In the genomic region with DNA sequence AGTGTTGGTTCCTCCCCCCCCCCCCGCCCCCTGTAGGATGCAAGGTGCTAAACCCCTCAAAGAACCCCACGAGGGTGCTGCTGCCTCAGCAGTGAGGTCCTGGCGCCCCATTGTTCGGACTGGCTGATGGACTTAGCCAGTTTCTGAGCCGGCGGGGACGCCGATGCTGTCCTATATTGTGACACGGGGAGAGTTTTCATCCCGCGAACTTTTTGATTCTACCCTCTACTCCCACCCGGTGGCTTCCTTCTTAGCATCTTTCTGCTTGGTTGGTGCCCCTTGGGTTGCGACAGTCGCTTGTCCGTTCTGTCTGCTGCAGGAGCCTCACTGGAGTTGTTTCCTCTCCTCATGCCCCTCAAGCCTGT, we compare ENCODE assay signal across 8 mouse cellular contexts. TPM values are rescaled to one million over a fixed set of nuclear protein-coding genes. Genes with fewer than 3 reads are reported as not detected.
DNase-seq lines count a peak whose midpoint lies in the region; ATAC-seq and TF ChIP-seq lines count a peak whose summit lies in the region.

No protein-coding gene starts in this region.

- no peak for TF ChIP-seq EP300 in heart, postnatal 0 days (IDR thresholded peaks at IDR 0.05; ENCODE audit: low read depth)

- peak; percentile 58 for ATAC-seq in neural tube, embryonic 11.5 days (ENCODE audit: insufficient read depth, low FRiP score, low TSS enrichment)
- ATAC-seq in heart, postnatal 0 days (ENCODE audit: insufficient read depth, low read depth) = peak; percentile 31

- peaks cover 5% of the 10 kb centered on the region; the same call in 1 of the 2 replicates for H3K4me1 ChIP-seq in neural tube, embryonic 11.5 days (ENCODE audit: control insufficient read depth, insufficient read depth, low read length)
- no peaks in the 10 kb centered on the region; the same call in 1 of the 2 replicates for H3K4me1 ChIP-seq in heart, postnatal 0 days (ENCODE audit: control insufficient read depth, insufficient read depth)
- no peaks in the 10 kb centered on the region for H3K4me1 ChIP-seq in small intestine, adult 2 months (ENCODE audit: control insufficient read depth, insufficient read depth, insufficient read length, low read length)

- peak overlapping the region; percentile 94 for H3K9ac ChIP-seq in neural tube, embryonic 11.5 days (ENCODE audit: low read length)
- H3K9ac ChIP-seq in heart, postnatal 0 days (replicated peaks; ENCODE audit: low read depth, low read length) = peak overlapping the region; percentile 67

- WGBS in neural tube, embryonic 11.5 days = 0% methylated on average over 15 of the region's 15 CpGs
- WGBS in heart, postnatal 0 days = 0% methylated on average over 15 of the region's 15 CpGs
- 1% methylated on average over 15 of the region's 15 CpGs for WGBS in small intestine, adult 2 months

- no peak for DNase-seq in neural tube, embryonic 11.5 days (ENCODE audit: low spot score)
- DNase-seq in neural tube, embryonic 10.5 days (ENCODE audit: extremely low spot score, low spot score) = no peak
- DNase-seq in embryo, embryonic 10 days (ENCODE audit: low spot score) = peak; percentile 69
- DNase-seq in heart, postnatal 0 days (ENCODE audit: low spot score) = peak; percentile 28
- DNase-seq in layer of hippocampus, adult 9-11 months = peak; percentile 51
- peak; percentile 5 for DNase-seq in lung, postnatal 25 days (ENCODE audit: low spot score)
- no peak for DNase-seq in urinary bladder, postnatal 10 days (ENCODE audit: low spot score)

- TF ChIP-seq POLR2A in small intestine, adult 2 months (IDR thresholded peaks at IDR 0.05; ENCODE audit: low read depth, low read length) = no peak

- peak overlapping the region; percentile 98 for H3K27ac ChIP-seq in neural tube, embryonic 11.5 days (ENCODE audit: low read depth, low read length)
- H3K27ac ChIP-seq in heart, postnatal 0 days (ENCODE audit: low read depth) = no peak overlapping the region
- peak overlapping the region; percentile 37; the same call in 1 of the 2 replicates for H3K27ac ChIP-seq in small intestine, adult 2 months (ENCODE audit: insufficient read depth, low read depth, low read length)

- peak overlapping the region; percentile 94 for H3K4me3 ChIP-seq in neural tube, embryonic 11.5 days (ENCODE audit: low read depth, low read length)
- H3K4me3 ChIP-seq in heart, postnatal 0 days (ENCODE audit: low read depth, low read length) = peak overlapping the region; percentile 95
- H3K4me3 ChIP-seq in small intestine, adult 2 months (ENCODE audit: low read depth, low read length) = peak overlapping the region; percentile 72

- no peaks in the 10 kb centered on the region for H3K9me3 ChIP-seq in neural tube, embryonic 11.5 days (ENCODE audit: control insufficient read depth, low read length)
- H3K9me3 ChIP-seq in heart, postnatal 0 days (replicated peaks; ENCODE audit: control insufficient read depth, low read length) = no peaks in the 10 kb centered on the region

- TF ChIP-seq CTCF in heart, postnatal 0 days (IDR thresholded peaks at IDR 0.05; ENCODE audit: low read depth) = no peak
- TF ChIP-seq CTCF in small intestine, adult 2 months (IDR thresholded peaks at IDR 0.05; ENCODE audit: extremely low read depth, insufficient read length, insufficient replicate concordance, low read depth, low read length) = no peak

- no peaks in the 10 kb centered on the region for H3K27me3 ChIP-seq in neural tube, embryonic 11.5 days (ENCODE audit: control insufficient read depth, insufficient read depth, low read length)
- H3K27me3 ChIP-seq in heart, postnatal 0 days (ENCODE audit: control insufficient read depth, insufficient read depth, low read length) = peaks cover 15% of the 10 kb centered on the region; the same call in 1 of the 2 replicates
- H3K27me3 ChIP-seq in small intestine, adult 2 months (ENCODE audit: control insufficient read depth, insufficient read depth, low read length) = no peaks in the 10 kb centered on the region

- peak overlapping the region; percentile 78 for H3K4me2 ChIP-seq in neural tube, embryonic 11.5 days (ENCODE audit: low read depth)
- H3K4me2 ChIP-seq in heart, postnatal 0 days (ENCODE audit: low read depth, low read length) = peak overlapping the region; percentile 99

- H3K36me3 ChIP-seq in neural tube, embryonic 11.5 days (ENCODE audit: control insufficient read depth, insufficient read depth, low read length) = no peaks in the 10 kb centered on the region
- no peaks in the 10 kb centered on the region for H3K36me3 ChIP-seq in heart, postnatal 0 days (replicated peaks; ENCODE audit: control insufficient read depth, insufficient read depth, low read length)
- no peaks in the 10 kb centered on the region for H3K36me3 ChIP-seq in small intestine, adult 2 months (ENCODE audit: control insufficient read depth, insufficient read depth, low read length)

RNA-seq across cellular contexts. Expression of gene Zswim5, which starts 0.6 kb away (rescaled TPM):
- 11.1 and 13.6 TPM in 2 replicates for polyA plus RNA-seq in neural tube, embryonic 11.5 days (2014; fragmentation: Nextera tagmentation; extraction: Ambion mirVana)
- 1.4 and 1.5 TPM in 2 replicates for total RNA-seq in heart, postnatal 0 days (2014; rRNA removed; ENCODE audit: low replicate concordance)
- 0.34 TPM in 2 replicates for polyA plus RNA-seq in heart, postnatal 0 days (2015; fragmentation: Nextera tagmentation; extraction: Ambion mirVana)
- polyA plus RNA-seq in small intestine, adult 2 months (2012; rRNA removed) = 8.1 and 14.7 TPM in 2 replicates

RNA-seq across cellular contexts. Expression of gene Hpdl, which starts 55.1 kb away (rescaled TPM):
- 1.2 and 1.3 TPM in 2 replicates for polyA plus RNA-seq in neural tube, embryonic 11.5 days (2014; fragmentation: Nextera tagmentation; extraction: Ambion mirVana)
- total RNA-seq in heart, postnatal 0 days (2014; rRNA removed; ENCODE audit: low replicate concordance) = 2.2 and 3.4 TPM in 2 replicates
- polyA plus RNA-seq in heart, postnatal 0 days (2015; fragmentation: Nextera tagmentation; extraction: Ambion mirVana) = 2.1 and 2.9 TPM in 2 replicates
- polyA plus RNA-seq in small intestine, adult 2 months (2012; rRNA removed) = 4.3 and 7.3 TPM in 2 replicates

Comparison
In these comparisons a context has a peak if more than half of its experiments do, and no peak if none do; other contexts are left out.
1. DNase-seq: peak in embryo, embryonic 10 days (single experiment), heart, postnatal 0 days (single experiment), layer of hippocampus, adult 9-11 months (single experiment) and lung, postnatal 25 days (single experiment); none in neural tube, embryonic 11.5 days (single experiment), neural tube, embryonic 10.5 days (single experiment) and urinary bladder, postnatal 10 days (single experiment).
2. Peak in every context shown above with its lines, with median percentiles within 50 percentile points of each other: H3K4me3 ChIP-seq.